Comparison of ENCODE assay signal across 12 mouse cellular contexts in genomic region chr3:145463731-145464130, GRCm38 (mm10).
"Had no signal": no experiment of that assay in that cellular context is flagged by ENCODE, and none has a peak within 500 bp of the region (broad histone marks: within the 10 kb centered on the region; RNA-seq: fewer than 3 reads in every experiment).

No protein-coding gene starts in this region.

- H3K4me2 ChIP-seq: liver, embryonic 11.5 days; liver, embryonic 15.5 days had no signal

- H3K27ac ChIP-seq: left cerebral cortex, adult 2 months; limb, embryonic 10.5 days; liver, embryonic 15.5 days; stomach, postnatal 0 days had no signal

- H3K9ac ChIP-seq: liver, embryonic 15.5 days had no signal

- H3K9me3 ChIP-seq: limb, embryonic 10.5 days; liver, embryonic 15.5 days had no signal

- H3K4me1 ChIP-seq: limb, embryonic 10.5 days; liver, embryonic 15.5 days had no signal

- ATAC-seq: lung, postnatal 0 days; midbrain, embryonic 16.5 days had no signal

- H3K27me3 ChIP-seq: liver, embryonic 15.5 days had no signal

- H3K4me3 ChIP-seq: left cerebral cortex, adult 2 months; limb, embryonic 10.5 days; liver, embryonic 15.5 days had no signal

- DNase-seq: kidney, adult 8-10 months; kidney, postnatal 25 days; lung, adult 2 months; lung, postnatal 36 days; thymus, postnatal 4 days had no signal

- H3K36me3 ChIP-seq: limb, embryonic 10.5 days; liver, embryonic 15.5 days had no signal
